Mouse (Mus musculus): ENCODE results near the gene Cd52. TPM values are rescaled to one million over a fixed set of nuclear protein-coding genes. Genes with fewer than 3 reads are reported as not detected.

The Cd52 gene
- polyA plus RNA-seq, 1 experiment from 2014 or later: 28.6 TPM

GRCm38 (mm10) chr4:134058908-134059307, 36.0 kb downstream of the Cd52 start:
- Histone ChIP-seq H3K9me3 (replicated peaks; ENCODE audit: control insufficient read depth, low read length) (no peaks in the 10 kb centered on the region), H3K36me3 (ENCODE audit: control insufficient read depth, insufficient read depth) (no peaks in the 10 kb centered on the region), H3K27me3 (ENCODE audit: control insufficient read depth, insufficient read depth, low read length) (peaks cover 3% of the 10 kb centered on the region; the same call in 1 of the 2 replicates), H3K27ac (ENCODE audit: low read length) (no peak overlapping the region), H3K9ac (ENCODE audit: low read length) (no peak overlapping the region), H3K4me1 (ENCODE audit: control insufficient read depth, insufficient read depth, low read length) (peaks cover 6% of the 10 kb centered on the region), H3K4me3 (ENCODE audit: low read length) (no peak overlapping the region), H3K4me2 (ENCODE audit: low read depth, low read length) (no peak overlapping the region; the same call in 1 of the 2 replicates)
- no peak for ATAC-seq (replicated peaks; ENCODE audit: extremely low read depth, insufficient read depth, low FRiP score)
- 68% methylated on average over 6 of the region's 6 CpGs for WGBS

- peaks cover 3% of the 10 kb centered on the region; the same call in 1 of the 2 replicates for H3K27me3 ChIP-seq (ENCODE audit: control insufficient read depth, insufficient read depth, low read length)
- no peak for ATAC-seq (replicated peaks; ENCODE audit: extremely low read depth, insufficient read depth, low FRiP score)
- H3K9me3 ChIP-seq (replicated peaks; ENCODE audit: control insufficient read depth, low read length): no peaks in the 10 kb centered on the region
- no peaks in the 10 kb centered on the region for H3K36me3 ChIP-seq (ENCODE audit: control insufficient read depth, insufficient read depth)
- H3K27ac ChIP-seq (ENCODE audit: low read length): no peak overlapping the region
- H3K4me2 ChIP-seq (ENCODE audit: low read depth, low read length): peak overlapping the region; percentile 48
- peaks cover 6% of the 10 kb centered on the region for H3K4me1 ChIP-seq (ENCODE audit: control insufficient read depth, insufficient read depth, low read length)
- 0 out of 2 replicates have a peak overlapping the region, but pooled peaks have one; percentile 7 for H3K4me3 ChIP-seq (ENCODE audit: low read length)
- WGBS: 24% methylated on average over 14 of the region's 14 CpGs
- H3K9ac ChIP-seq (ENCODE audit: low read length): no peak overlapping the region
These were observed 36.6 kb downstream of the Cd52 start for GRCm38 (mm10) chr4:134058166-134058715.

- ATAC-seq (replicated peaks; ENCODE audit: extremely low read depth, insufficient read depth, low FRiP score): no peak
- 87% methylated on average over 3 of the region's 3 CpGs for WGBS
- Histone ChIP-seq H3K4me2 (ENCODE audit: low read depth, low read length) (no peak within 1 kb of the TSS), H3K27me3 (ENCODE audit: control insufficient read depth, insufficient read depth, low read length) (no peaks in the 10 kb centered on the region), H3K27ac (ENCODE audit: low read length) (no peak within 1 kb of the TSS), H3K9ac (ENCODE audit: low read length) (no peak within 1 kb of the TSS), H3K4me3 (ENCODE audit: low read length) (no peak within 1 kb of the TSS), H3K9me3 (replicated peaks; ENCODE audit: control insufficient read depth, low read length) (no peaks in the 10 kb centered on the region), H3K4me1 (ENCODE audit: control insufficient read depth, insufficient read depth, low read length) (peaks cover 16% of the 10 kb centered on the region), H3K36me3 (ENCODE audit: control insufficient read depth, insufficient read depth) (no peaks in the 10 kb centered on the region)
These were observed 41.3 kb downstream of the Cd52 start, which contains the start of gene Zfp683 for GRCm38 (mm10) chr4:134053538-134053937. TSS of gene Zfp683 (plus strand) at chr4:134053838.

GRCm38 (mm10) chr4:134052560-134052959, 42.3 kb downstream of the Cd52 start:
- 4% methylated on average over 8 of the region's 8 CpGs for WGBS
- H3K4me1 ChIP-seq (ENCODE audit: control insufficient read depth, insufficient read depth, low read length): peaks cover 11% of the 10 kb centered on the region
- H3K9ac ChIP-seq (ENCODE audit: low read length): no peak overlapping the region
- H3K27me3 ChIP-seq (ENCODE audit: control insufficient read depth, insufficient read depth, low read length): no peaks in the 10 kb centered on the region
- H3K27ac ChIP-seq (ENCODE audit: low read length): no peak overlapping the region
- no peak overlapping the region for H3K4me3 ChIP-seq (ENCODE audit: low read length)
- H3K4me2 ChIP-seq (ENCODE audit: low read depth, low read length): no peak overlapping the region
- no peaks in the 10 kb centered on the region for H3K9me3 ChIP-seq (replicated peaks; ENCODE audit: control insufficient read depth, low read length)
- ATAC-seq (replicated peaks; ENCODE audit: extremely low read depth, insufficient read depth, low FRiP score): 0 out of 2 replicates have a peak, but pooled peaks have one; percentile 40
- H3K36me3 ChIP-seq (ENCODE audit: control insufficient read depth, insufficient read depth): no peaks in the 10 kb centered on the region

GRCm38 (mm10) chr4:134051912-134052311, 43.0 kb downstream of the Cd52 start:
- no peak for ATAC-seq (replicated peaks; ENCODE audit: extremely low read depth, insufficient read depth, low FRiP score)
- H3K36me3 ChIP-seq (ENCODE audit: control insufficient read depth, insufficient read depth): no peaks in the 10 kb centered on the region
- H3K4me2 ChIP-seq (ENCODE audit: low read depth, low read length): no peak overlapping the region
- no peaks in the 10 kb centered on the region for H3K9me3 ChIP-seq (replicated peaks; ENCODE audit: control insufficient read depth, low read length)
- no peak overlapping the region for H3K9ac ChIP-seq (ENCODE audit: low read length)
- no peaks in the 10 kb centered on the region for H3K27me3 ChIP-seq (ENCODE audit: control insufficient read depth, insufficient read depth, low read length)
- peaks cover 11% of the 10 kb centered on the region for H3K4me1 ChIP-seq (ENCODE audit: control insufficient read depth, insufficient read depth, low read length)
- H3K27ac ChIP-seq (ENCODE audit: low read length): no peak overlapping the region
- WGBS: 83% methylated on average over 5 of the region's 5 CpGs
- H3K4me3 ChIP-seq (ENCODE audit: low read length): no peak overlapping the region

- Histone ChIP-seq H3K36me3 (ENCODE audit: control insufficient read depth, insufficient read depth) (no peaks in the 10 kb centered on the region), H3K27me3 (ENCODE audit: control insufficient read depth, insufficient read depth, low read length) (no peaks in the 10 kb centered on the region), H3K9ac (ENCODE audit: low read length) (no peak overlapping the region), H3K27ac (ENCODE audit: low read length) (no peak overlapping the region), H3K4me2 (ENCODE audit: low read depth, low read length) (no peak overlapping the region), H3K9me3 (replicated peaks; ENCODE audit: control insufficient read depth, low read length) (no peaks in the 10 kb centered on the region), H3K4me1 (ENCODE audit: control insufficient read depth, insufficient read depth, low read length) (peaks cover 6% of the 10 kb centered on the region), H3K4me3 (ENCODE audit: low read length) (no peak overlapping the region)
- 28% methylated on average over 5 of the region's 5 CpGs for WGBS
- ATAC-seq (replicated peaks; ENCODE audit: extremely low read depth, insufficient read depth, low FRiP score): no peak
These were observed 47.2 kb downstream of the Cd52 start for GRCm38 (mm10) chr4:134047648-134048047.

- no peak overlapping the region for H3K9ac ChIP-seq (ENCODE audit: low read length)
- H3K9me3 ChIP-seq (replicated peaks; ENCODE audit: control insufficient read depth, low read length): no peaks in the 10 kb centered on the region
- no peaks in the 10 kb centered on the region for H3K36me3 ChIP-seq (ENCODE audit: control insufficient read depth, insufficient read depth)
- no peak overlapping the region for H3K27ac ChIP-seq (ENCODE audit: low read length)
- H3K27me3 ChIP-seq (ENCODE audit: control insufficient read depth, insufficient read depth, low read length): no peaks in the 10 kb centered on the region
- no peak overlapping the region for H3K4me2 ChIP-seq (ENCODE audit: low read depth, low read length)
- 34% methylated on average over 2 of the region's 2 CpGs for WGBS
- H3K4me3 ChIP-seq (ENCODE audit: low read length): no peak overlapping the region
- ATAC-seq (replicated peaks; ENCODE audit: extremely low read depth, insufficient read depth, low FRiP score): no peak
- H3K4me1 ChIP-seq (ENCODE audit: control insufficient read depth, insufficient read depth, low read length): no peaks in the 10 kb centered on the region
These were observed 51.8 kb downstream of the Cd52 start for GRCm38 (mm10) chr4:134043041-134043440.

- Histone ChIP-seq H3K4me2 (ENCODE audit: low read depth, low read length) (no peak overlapping the region), H3K27ac (ENCODE audit: low read length) (no peak overlapping the region), H3K9ac (ENCODE audit: low read length) (no peak overlapping the region), H3K27me3 (ENCODE audit: control insufficient read depth, insufficient read depth, low read length) (no peaks in the 10 kb centered on the region), H3K4me3 (ENCODE audit: low read length) (no peak overlapping the region), H3K9me3 (replicated peaks; ENCODE audit: control insufficient read depth, low read length) (no peaks in the 10 kb centered on the region), H3K4me1 (ENCODE audit: control insufficient read depth, insufficient read depth, low read length) (no peaks in the 10 kb centered on the region), H3K36me3 (ENCODE audit: control insufficient read depth, insufficient read depth) (no peaks in the 10 kb centered on the region)
- 32% methylated on average over 9 of the region's 9 CpGs for WGBS
- no peak; the same call in 1 of the 2 replicates for ATAC-seq (replicated peaks; ENCODE audit: extremely low read depth, insufficient read depth, low FRiP score)
These were observed 53.4 kb downstream of the Cd52 start for GRCm38 (mm10) chr4:134041317-134042123.

GRCm38 (mm10) chr4:134035953-134036352, 58.9 kb downstream of the Cd52 start:
- no peak overlapping the region for H3K9ac ChIP-seq (ENCODE audit: low read length)
- no peaks in the 10 kb centered on the region for H3K36me3 ChIP-seq (ENCODE audit: control insufficient read depth, insufficient read depth)
- H3K4me2 ChIP-seq (ENCODE audit: low read depth, low read length): no peak overlapping the region
- H3K27me3 ChIP-seq (ENCODE audit: control insufficient read depth, insufficient read depth, low read length): no peaks in the 10 kb centered on the region
- H3K4me1 ChIP-seq (ENCODE audit: control insufficient read depth, insufficient read depth, low read length): peaks cover 2% of the 10 kb centered on the region
- H3K4me3 ChIP-seq (ENCODE audit: low read length): no peak overlapping the region
- no peak overlapping the region for H3K27ac ChIP-seq (ENCODE audit: low read length)
- 0 out of 2 replicates have a peak, but pooled peaks have one; percentile 37 for ATAC-seq (replicated peaks; ENCODE audit: extremely low read depth, insufficient read depth, low FRiP score)
- WGBS: 6% methylated on average over 16 of the region's 16 CpGs
- no peaks in the 10 kb centered on the region for H3K9me3 ChIP-seq (replicated peaks; ENCODE audit: control insufficient read depth, low read length)
